Mouse (Mus musculus) stomach, postnatal 0 days (tissue): ENCODE measurements around the gene Fgf10.

Source experiments
- CTCF ChIP-seq: IDR thresholded peaks from 2 replicates; pipeline ENCODE4 v1.5.1; 2016; ENCODE audit warnings: antibody characterized with exemption, low read depth, mild to moderate bottlenecking, moderate library complexity
- EP300 ChIP-seq: optimal IDR thresholded peaks from 2 replicates; pipeline ENCODE3; 2016; ENCODE audit warnings: antibody characterized with exemption

GRCm38 (mm10) chr13:118716265-118716664 lies 46.7 kb downstream of the Fgf10 start:
- TF ChIP-seq CTCF (no peak), EP300 (no peak)
